Mouse (Mus musculus) 416B (cell line): ENCODE results near the gene Vrk1.

ENCODE experiments used
- DNase-seq: peaks from one replicate; pipeline ENCODE4 v3.0.0; 2011; ENCODE audit warnings: low read depth

The Vrk1 gene

GRCm38 (mm10) chr12:106046143-106046795 lies 36.2 kb downstream of the Vrk1 start:
- DNase-seq = no peak

- no peak for DNase-seq
These were observed 42.2 kb downstream of the Vrk1 start for GRCm38 (mm10) chr12:106052271-106052670.

DNA sequence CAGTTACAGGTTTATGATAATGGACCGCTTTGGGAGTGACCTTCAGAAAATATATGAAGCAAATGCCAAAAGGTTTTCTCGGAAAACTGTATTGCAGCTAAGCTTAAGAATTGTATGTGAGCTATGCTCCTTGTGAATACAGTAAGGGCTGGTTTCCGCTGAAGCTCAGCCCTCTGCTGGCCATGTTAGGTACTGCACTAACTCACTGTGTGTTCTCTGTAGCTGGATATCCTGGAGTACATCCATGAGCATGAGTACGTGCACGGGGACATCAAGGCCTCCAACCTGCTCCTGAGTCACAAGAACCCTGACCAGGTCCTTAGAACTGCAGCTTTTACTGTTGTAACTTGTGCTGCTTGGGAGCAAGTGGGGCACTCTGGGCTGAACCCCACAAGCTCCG lies 45.8 kb downstream of the Vrk1 start:
- peak; percentile 64 for DNase-seq

- DNase-seq = no peak
These were observed 50.0 kb downstream of the Vrk1 start for GRCm38 (mm10) chr12:106059873-106060573.

DNA sequence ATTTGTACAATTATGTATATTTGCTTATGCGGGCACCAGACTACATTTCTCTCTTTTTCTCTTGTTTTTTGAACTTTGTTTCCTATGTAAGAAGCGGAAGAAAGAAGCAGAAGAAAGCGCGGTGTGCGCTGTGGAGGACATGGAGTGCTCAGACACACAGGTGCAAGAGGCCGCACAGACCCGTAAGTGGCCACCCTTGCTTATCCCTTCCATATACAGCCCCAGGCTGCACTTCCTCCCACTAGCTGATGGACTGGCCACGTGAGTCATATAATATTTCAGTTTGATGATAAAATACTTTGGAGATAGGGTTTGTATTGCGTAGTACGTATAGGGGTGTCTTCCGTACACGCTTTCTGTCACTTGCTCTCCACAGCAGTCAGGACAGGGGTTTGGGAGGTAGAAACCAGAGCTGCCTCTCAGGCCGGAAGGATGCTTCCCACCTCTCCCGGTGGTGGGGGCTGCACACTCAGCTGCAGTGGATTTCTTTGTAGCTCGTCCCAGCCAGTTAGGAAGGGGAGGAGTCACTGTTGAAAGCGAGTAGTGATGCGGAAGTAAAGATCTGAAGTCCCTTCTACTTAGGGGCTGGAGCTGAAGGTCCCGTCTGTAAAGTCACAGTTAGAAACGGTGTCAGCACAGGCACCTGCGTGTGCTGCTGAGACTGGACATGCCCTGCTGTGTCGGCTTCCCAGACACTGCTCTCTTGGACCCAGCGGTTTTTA lies 60.6 kb downstream of the Vrk1 start:
- no peak for DNase-seq

DNA sequence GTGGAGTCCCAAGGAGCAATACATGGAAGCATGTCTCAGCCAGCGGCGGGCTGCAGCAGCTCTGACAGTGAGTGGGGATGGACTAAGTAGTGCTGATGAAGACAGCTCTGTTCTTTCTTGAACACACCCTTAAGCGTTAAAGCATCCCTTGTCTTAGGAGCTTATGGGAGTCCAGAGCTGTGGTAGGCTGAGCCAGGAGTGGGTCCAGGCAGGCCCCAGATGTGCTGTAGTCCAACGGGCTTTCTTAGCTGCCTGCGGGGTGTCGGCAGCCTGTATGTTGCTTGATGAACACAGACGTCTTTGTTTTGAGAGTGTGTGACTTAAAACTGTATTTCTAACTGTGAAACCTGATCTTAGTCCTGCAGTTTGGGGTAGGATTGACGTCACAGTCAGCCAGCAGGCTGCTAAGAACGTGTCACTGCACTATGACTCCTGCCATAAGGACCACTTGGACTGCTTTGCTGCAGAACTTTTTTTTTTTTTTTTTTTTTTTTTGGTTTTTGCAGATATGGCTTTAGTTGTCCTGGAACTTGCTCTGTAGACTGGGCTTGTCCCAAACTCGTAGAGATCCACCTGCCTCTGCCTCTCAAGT lies 61.6 kb downstream of the Vrk1 start:
- no peak for DNase-seq

DNA sequence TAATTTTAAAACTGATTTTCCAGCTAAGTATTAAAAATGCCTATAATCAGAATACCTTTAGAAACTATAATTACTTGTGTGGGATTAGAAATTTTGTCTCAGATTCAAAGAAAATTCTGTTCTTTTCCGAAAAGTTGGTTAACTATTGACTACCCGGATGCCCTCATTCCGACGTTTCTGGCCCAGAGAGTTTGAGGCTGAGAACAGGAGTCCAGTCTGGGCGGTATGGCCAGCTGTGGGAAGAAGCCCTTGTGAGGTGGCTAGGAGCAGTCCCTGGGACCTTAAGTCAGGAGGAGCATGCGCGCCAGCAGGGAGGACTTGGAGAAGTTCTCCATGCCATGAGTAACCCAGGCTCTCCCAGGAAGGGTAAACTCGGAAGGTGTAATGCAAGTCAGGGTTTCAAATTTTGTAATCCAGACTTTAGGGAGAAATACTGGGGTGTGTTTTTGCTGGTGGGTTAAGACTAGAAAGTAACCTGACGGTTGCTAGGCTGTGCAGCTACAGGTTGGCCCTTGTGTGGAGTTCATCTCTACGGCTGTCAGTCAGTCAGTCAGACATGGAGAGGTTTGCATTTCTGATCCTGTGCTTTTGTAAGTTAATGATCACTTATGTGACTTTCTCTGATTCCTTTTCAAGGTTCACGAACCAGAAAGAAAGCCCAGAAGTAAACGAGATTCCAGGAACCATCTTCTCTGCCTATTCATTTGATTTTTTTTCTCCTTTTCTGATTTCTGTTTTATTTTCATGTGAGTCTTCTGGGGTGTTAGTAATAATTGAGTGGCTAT lies 64.5 kb downstream of the Vrk1 start:
- DNase-seq = no peak

DNA sequence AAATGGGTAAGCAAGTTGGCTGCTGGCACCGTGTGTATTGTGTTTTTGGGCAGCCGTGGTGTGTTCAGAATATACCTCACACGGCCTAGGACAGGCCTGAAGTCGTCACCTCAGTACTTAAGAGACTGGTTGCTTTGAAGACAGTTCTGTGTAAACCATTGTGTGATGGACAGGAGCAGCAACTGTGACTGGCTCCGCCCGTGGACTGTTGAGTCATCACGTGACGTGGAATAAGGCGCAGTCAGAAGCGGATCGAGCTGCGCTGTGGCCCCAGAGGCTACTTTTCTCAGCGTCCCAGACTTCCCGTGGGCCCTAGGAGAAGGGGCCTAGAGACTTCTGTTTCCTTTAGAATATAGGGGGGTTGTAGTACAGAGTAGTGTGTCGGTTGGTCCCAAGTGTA lies 66.1 kb downstream of the Vrk1 start:
- no peak for DNase-seq

DNA sequence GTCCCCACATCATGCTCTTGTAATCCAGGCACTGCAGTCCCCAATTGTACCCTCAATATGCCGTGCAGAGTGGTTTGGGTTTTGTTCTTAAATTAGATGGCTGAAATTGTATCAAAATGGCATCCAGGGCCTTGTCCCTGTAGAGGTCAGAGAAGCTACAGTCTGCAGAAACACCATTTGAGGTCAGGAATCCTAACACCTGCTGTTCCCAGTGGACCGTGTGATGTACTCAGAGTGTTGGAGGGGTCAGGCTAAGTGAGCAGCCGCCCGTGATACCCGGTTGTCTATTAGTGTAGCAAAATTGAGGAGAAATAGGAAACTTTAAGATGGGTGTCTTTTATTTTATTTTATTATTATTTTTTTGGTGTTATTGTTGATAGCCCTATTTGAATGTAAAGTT lies 70.5 kb downstream of the Vrk1 start:
- DNase-seq = no peak

DNA sequence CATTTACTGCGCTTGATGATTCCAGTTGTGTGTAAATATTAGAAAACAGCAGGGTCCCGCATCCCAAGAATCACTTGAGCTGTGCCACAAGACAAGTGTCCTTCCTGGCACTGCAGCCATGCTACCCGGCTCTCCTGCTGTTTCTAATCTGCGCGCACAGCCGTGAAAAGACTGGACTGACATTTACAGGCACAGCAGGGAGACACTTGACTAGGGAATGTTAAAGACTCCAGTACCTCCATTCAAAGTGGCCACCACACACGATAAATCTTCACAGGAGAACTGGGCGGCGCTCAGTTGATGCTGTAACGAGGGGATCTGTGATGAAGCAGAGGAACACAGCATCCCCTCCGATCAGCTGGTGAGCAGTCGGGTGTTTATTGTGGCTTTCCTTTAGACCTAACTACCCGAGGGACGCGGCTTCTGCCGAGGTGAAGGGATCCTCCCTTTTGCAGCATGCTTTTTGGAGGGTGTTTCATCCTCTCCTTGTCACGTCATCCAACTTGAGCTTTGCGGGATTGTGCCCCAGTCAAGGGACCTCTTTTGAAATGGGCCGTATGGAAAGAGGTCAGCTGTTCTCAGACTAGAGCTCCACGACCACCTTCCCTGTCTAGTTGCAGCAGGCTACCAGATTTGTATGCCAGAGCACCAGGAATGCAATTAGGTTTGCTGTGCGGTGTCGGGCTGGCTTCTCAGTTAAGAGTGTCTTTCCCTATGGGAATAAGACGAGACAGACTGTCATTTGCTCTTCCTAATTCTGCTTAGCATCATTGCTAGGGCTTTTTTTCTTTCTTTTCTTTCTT lies 71.1 kb downstream of the Vrk1 start:
- no peak for DNase-seq

DNA sequence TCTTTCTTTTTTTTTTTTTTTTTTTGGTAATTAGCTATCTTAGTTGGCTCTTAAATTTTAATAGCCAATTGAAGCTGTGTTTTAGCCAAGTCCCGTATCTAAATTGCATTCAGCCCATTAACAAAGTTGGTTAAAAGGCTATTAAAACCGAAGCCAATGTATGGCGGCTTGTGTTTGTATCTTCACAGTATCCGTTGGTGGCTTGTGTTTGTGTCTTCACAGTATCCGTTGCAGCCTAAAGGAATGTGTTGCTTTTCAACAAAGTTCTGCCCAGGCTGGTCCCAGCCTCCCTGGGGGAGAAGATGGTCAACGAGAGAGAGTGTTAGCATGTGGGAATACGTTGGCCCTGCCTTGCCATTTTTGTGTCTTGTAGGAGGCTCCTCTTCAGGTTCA lies 71.7 kb downstream of the Vrk1 start:
- no peak for DNase-seq

DNA sequence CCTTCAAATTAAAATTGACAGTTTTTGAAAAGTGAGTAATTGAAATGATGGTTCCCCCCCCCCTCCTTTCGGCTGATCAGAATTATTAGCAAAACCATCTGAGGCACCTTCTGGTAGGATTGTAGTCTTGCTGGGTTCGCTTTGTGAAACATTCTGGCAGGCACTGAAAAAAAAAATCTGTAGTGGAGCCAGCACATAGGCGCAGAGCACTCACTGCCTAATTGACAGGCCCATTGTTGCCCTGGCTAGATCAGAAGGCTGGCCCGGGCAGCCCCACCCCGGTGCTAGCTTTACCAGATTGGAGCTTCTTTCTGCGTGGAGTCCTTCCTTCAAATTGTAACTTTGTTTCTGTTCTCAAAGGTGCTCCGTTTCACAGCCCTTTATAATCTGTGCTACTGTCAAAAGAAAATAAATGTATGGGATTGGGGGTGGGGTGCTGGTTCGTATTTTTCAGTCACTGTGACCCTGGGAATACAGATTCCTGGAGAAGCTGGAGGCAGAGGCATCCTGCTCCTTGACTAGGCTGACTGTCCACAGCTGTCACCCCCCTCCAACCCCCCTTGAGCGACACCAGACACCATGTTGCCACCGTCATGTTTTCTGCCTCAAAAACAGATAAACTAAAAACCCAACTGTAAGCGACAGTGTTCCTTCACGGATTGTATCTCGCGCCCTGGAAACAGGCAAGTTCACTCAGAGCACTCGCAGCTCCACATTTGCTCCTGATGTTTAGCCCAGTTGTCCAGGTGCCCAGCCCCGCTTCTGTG lies 72.3 kb downstream of the Vrk1 start:
- DNase-seq = no peak

DNA sequence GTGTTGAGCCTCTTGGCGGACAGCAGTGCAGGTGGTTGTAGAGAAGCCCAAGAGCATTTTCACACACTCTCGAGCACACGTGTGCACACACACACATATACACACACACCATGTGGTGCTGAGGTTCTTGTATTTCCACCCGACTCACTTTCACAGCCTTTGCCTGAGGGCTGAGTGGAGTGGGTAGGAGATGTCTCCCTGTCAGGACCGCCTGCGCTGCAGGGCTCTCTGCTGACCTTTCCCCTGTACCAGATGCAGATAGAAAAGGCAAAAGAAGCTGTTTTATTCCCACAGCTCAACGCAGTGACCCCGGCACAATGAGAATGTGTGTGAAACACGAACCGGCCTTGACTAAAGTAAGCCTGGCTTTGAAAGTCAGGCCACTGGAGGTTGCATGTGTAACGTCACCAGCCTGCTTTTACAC lies 72.9 kb downstream of the Vrk1 start:
- DNase-seq = no peak

GRCm38 (mm10) chr12:106084126-106084525 lies 74.1 kb downstream of the Vrk1 start:
- no peak for DNase-seq

DNA sequence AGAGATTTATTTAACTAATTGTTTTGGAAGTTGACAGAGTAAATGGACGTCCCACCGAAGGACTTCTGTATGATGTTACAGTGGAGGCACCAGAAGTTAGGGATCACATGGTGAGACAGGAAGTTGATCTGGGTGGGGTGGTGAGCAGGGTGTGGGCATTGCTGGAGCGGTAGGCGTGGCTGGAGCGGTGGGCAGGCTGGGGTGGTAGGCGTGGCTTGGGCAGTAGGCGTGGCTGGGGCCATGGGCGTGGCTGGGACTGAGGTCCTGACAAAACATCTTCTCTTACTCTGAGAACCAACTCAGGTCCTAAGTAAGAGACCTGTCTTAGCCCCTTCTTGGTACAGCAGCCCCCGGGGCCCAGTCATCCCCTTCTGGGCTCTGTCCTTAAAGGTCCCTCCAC lies 84.8 kb downstream of the Vrk1 start:
- DNase-seq = no peak

GRCm38 (mm10) chr12:106102003-106102402 lies 92.0 kb downstream of the Vrk1 start:
- no peak for DNase-seq

- no peak for DNase-seq
These were observed 93.0 kb downstream of the Vrk1 start for GRCm38 (mm10) chr12:106102726-106103643.

DNA sequence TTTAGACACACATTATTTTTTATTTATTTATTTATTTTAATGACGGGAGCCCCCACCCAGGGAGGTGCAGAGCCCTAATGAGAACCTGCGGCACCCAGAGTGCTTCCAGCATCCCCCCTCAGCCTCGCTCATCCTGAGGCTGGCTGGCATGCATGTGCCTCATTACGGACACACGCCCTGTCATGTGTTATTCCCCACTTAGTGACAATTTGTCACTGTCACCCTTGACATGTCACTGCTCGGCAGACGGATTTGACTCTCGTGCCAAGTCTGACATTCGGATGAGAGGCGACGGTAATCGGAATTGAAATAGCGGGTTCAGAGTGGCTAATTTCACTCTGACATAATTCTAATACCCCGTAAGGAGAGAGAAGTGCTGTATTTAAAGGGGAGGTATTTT lies 97.2 kb downstream of the Vrk1 start:
- DNase-seq = no peak
